Mouse (Mus musculus) forebrain, embryonic 10.5 days (tissue): Measurements from ENCODE around the gene Fam43a. TPM values are rescaled to one million over a fixed set of nuclear protein-coding genes. Genes with fewer than 3 reads are reported as not detected.

Source experiments
- polyA plus RNA-seq: library from polyadenylated mRNA; unstranded; fragments of >200 nt; fragmentation: Nextera tagmentation; extraction: Ambion mirVana; gene quantifications from 2 replicates; pipeline ENCODE4 v1.2.1, GENCODE M21; 2016

The Fam43a gene
- polyA plus RNA-seq, 1 experiment from 2014 or later = 14.7 TPM

Other genes starting within 250 kb of the Fam43a start
- 9.9 and 10.5 TPM in 2 replicates for gene Atp13a3, start 193.7 kb upstream of the Fam43a start, polyA plus RNA-seq
- 18.8 and 19.9 TPM in 2 replicates for gene Tmem44, start 48.9 kb upstream of the Fam43a start, polyA plus RNA-seq
- gene Lsg1, start 12.1 kb upstream of the Fam43a start, polyA plus RNA-seq = 86.6 and 87.4 TPM in 2 replicates